ENCODE assay signal across 24 mouse cellular contexts in the genomic region with DNA sequence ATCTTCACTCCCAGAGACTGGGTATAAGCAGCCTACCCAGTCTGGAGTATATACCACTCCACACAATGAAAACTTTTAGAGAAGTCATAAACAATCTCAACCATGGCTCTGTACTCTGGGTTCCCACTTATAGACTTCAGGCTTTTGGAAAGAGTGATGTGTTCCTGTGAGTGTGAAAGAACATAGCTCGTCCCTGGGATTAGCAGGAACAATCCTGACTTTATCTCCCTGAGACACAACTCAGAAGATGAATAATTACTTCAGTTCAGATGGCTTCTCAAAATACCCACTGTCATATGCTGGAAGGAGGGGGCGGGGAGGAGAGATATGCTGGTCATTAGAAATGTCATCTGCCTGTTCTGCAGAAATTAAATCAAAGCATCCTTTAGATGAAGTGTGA.
"Had no signal": no experiment of that assay in that cellular context is flagged by ENCODE, and none has a peak within 500 bp of the region (broad histone marks: within the 10 kb centered on the region; RNA-seq: fewer than 3 reads in every experiment).

No protein-coding gene starts in this region.

- ATAC-seq: hindbrain, embryonic 16.5 days; inflammation-experienced regulatory T-cells, adult 6 months; intestine, embryonic 15.5 days; intestine, postnatal 0 days had no signal

- H3K27me3 ChIP-seq: heart, embryonic 12.5 days; hindbrain, embryonic 13.5 days; intestine, embryonic 15.5 days; limb, embryonic 12.5 days; liver, embryonic 13.5 days; liver, embryonic 15.5 days had no signal

- H3K4me3 ChIP-seq: gastrocnemius, adult 2 months; heart, embryonic 10.5 days; heart, embryonic 12.5 days; hindbrain, embryonic 10.5 days; hindbrain, embryonic 13.5 days; intestine, embryonic 15.5 days; left cerebral cortex, adult 2 months; limb, embryonic 10.5 days; limb, embryonic 12.5 days; liver, embryonic 13.5 days; liver, embryonic 15.5 days had no signal

- H3K27ac ChIP-seq: gastrocnemius, adult 2 months; heart, embryonic 10.5 days; hindbrain, embryonic 10.5 days; hindbrain, embryonic 13.5 days; intestine, embryonic 15.5 days; limb, embryonic 10.5 days; limb, embryonic 12.5 days; liver, embryonic 13.5 days; liver, embryonic 15.5 days had no signal

- H3K9ac ChIP-seq: heart, embryonic 12.5 days; hindbrain, embryonic 13.5 days; intestine, embryonic 15.5 days; limb, embryonic 12.5 days; liver, embryonic 13.5 days; liver, embryonic 15.5 days had no signal

- H3K4me2 ChIP-seq: heart, embryonic 12.5 days; hindbrain, embryonic 13.5 days; intestine, embryonic 15.5 days; limb, embryonic 12.5 days; liver, embryonic 13.5 days; liver, embryonic 15.5 days had no signal

- H3K9me3 ChIP-seq: heart, embryonic 10.5 days; heart, embryonic 12.5 days; hindbrain, embryonic 10.5 days; hindbrain, embryonic 13.5 days; intestine, embryonic 15.5 days; limb, embryonic 10.5 days; limb, embryonic 12.5 days; liver, embryonic 13.5 days; liver, embryonic 15.5 days had no signal

- H3K4me1 ChIP-seq: hindbrain, embryonic 10.5 days; hindbrain, embryonic 13.5 days; intestine, embryonic 15.5 days; limb, embryonic 10.5 days; limb, embryonic 12.5 days; liver, embryonic 15.5 days had no signal

- H3K36me3 ChIP-seq: heart, embryonic 10.5 days; heart, embryonic 12.5 days; hindbrain, embryonic 10.5 days; hindbrain, embryonic 13.5 days; intestine, embryonic 15.5 days; limb, embryonic 10.5 days; limb, embryonic 12.5 days; liver, embryonic 13.5 days; liver, embryonic 15.5 days had no signal

- DNase-seq: gastrocnemius, adult 2 months; gastrocnemius, postnatal 10 days; gastrocnemius, postnatal 25 days; heart, adult 18-20 months; heart, postnatal 10 days; heart, postnatal 4 days; kidney, adult 18-20 months; kidney, adult 8-10 months; kidney, postnatal 10 days; kidney, postnatal 25 days; kidney, postnatal 4 days; liver, embryonic 13.5 days had no signal
